Mouse (Mus musculus): ENCODE results near the gene Dab2.

Gene Dab2

DNA sequence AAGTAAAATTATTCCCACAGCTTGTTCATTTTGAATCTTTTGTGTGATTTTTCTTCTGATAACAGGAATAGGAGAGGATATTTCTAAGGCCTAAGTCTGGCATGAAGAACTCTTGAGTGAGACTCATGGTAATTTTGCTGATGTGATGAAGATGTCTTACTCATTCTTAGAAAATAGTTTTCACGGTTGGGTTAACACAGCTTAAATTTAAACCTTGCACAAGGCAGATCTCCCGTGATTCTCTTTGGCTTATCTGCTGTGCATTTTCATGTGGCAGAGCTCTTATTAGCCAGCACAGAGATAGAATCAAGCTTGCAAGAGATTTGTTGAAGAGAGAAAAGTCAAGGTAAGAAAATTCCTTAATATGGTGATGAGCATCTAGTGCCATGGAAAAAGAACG lies at the start of gene Dab2:
Dab2 (plus strand) TSS at position 235 of the 400 bp plus-strand sequence.
- no peak for DNase-seq

DNA sequence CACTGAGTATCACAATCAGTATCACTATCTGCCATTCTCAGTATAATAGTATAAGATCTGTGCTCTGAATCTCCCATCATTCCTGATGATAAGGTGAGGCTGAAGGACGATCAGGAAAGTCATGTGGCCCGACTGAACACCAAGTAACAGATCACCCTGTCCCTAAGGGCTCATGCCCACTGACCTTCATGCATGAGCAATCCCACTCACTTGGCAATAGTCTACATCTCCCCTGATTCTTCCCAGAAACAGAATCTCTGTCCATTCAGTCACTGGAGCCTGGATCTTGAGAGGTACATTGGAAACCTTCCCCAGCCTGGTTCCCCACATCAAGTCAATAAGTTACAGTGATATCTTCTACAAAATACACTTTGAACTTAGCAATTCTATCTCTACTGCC lies 46.1 kb upstream of the Dab2 start:
- DNase-seq, result no peak

DNA sequence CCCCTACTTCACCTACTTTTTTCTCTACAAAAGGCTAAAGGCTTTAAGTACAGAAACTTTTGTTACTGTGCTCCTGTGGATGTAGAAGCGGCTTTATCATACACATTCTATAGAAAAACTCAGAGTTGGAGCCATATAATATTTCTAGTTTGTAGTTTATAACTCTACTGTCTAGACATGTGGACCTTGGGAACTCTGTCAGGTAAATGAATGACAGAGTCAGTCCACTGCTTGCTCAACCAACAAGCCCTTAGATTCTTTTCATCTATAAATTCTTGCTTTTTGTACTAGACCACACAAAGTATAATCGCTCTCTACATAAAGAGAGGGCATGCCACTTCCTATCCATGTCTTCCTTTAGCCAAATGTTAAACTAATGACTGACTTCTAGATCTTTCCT lies 45.2 kb upstream of the Dab2 start:
- DNase-seq, result no peak

DNA sequence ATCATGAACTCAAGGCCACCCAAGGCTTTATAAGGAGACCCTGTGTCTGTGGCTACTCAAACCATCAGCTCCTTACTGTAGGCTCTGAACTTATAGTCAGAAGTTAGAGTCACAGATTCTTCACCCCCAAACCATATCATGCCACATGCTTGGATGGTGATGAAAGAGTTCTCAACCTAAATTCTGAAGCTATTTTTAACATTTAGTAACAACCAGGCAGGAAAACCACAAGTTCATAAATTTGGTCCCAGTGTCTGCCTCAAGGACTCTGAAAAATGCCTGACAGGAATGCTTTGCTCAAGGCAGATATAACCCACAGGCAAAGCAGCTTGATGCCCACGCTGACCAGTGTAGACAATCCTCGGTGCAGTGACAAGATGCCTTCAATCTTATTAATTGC lies 42.5 kb upstream of the Dab2 start:
- no peak for DNase-seq

DNA sequence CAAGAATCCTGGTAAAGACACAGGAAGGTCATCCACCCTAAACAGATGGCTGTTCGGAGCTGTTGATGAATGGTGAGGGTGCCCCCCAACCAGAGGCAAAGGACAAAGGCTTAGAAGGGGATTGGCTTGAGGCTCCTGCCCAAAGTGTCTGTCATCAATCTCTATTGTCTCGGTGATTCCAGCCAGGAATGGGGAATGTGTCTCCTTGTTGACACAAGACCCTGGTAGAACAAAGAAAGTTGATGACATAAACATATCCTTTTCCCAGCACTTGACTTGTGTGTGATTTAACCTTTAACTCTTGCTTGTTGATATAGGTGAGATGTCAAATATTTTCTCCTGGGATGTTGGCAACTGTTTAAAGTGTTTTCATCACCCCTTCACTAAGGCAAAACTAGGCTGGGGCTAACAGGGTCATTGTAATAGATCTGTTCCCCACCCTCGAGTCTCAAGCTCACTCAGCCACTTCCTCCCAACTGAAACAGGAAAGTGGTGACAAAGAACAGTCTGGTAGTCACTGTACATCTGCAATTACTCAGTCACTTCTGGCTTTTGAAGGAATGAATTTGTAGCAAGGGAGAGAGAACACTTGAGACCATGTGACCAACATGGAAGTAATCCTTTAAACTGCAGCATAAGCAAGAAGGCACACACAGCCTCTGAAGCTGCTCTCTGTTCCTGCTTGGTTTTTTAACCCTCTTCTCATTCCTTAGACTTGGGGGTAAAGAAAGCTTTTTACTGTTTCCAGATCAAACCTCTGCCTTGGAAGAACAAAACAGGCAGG lies 39.4 kb upstream of the Dab2 start:
- no peak for DNase-seq

DNA sequence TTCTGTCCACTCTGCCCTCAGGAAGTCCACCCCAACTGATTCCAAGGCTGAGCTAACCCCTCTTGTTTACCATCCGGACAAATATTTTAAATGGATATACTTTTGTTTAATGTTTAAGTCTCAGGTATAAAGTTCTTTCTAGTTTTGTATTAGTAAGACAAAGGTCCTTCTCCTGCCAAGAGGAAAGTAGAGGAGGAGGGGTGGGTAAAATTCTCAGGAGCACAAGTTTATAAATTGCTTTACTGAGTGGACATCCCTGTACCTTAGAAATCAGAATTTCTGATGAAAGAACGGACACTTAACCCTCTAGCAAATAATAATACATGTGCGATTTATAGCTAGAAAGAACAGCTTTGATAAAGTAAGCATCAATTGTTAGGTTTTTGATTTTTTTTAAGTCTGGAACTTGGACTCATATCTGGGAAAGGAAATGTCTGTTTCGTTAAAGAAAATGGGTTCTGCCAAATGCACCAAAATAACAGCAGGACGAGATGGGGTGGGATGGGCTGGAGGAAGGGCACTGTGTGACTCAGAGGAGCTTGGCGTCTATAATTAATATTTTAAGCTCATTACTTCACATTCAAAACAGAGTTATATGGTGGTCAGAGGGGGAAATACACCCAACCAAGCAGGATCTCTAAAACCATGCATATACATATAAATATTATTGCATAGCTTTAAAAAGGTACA lies 38.7 kb upstream of the Dab2 start:
- DNase-seq, result no peak

DNA sequence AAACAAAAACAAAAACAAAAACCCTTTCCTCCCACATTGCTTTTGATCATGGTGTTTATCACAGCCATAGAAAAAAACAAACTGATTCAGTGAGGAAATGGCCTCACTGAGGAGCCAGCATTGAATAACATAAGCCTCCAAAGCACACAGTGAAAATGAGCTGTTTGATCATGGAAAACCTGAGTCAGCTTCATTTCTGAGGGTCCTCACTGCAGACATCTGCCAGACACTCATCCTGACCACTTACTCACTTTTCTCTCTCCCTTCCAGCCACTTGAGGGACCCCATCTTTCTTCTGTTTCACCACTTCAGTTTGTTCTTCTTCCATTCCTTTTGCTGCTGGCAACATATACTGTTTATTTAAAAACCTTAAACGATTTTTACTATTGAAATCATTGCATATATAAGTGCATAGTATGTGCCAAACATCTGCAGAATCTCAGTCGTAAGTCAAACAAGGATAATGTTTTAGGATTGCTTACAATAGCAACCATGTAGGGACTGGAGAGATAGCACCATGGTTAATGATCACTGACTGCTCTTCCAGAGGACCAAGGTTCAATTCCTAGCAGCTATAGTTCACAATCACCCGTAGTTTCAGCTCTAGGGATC lies 32.3 kb upstream of the Dab2 start:
- no peak for DNase-seq

DNA sequence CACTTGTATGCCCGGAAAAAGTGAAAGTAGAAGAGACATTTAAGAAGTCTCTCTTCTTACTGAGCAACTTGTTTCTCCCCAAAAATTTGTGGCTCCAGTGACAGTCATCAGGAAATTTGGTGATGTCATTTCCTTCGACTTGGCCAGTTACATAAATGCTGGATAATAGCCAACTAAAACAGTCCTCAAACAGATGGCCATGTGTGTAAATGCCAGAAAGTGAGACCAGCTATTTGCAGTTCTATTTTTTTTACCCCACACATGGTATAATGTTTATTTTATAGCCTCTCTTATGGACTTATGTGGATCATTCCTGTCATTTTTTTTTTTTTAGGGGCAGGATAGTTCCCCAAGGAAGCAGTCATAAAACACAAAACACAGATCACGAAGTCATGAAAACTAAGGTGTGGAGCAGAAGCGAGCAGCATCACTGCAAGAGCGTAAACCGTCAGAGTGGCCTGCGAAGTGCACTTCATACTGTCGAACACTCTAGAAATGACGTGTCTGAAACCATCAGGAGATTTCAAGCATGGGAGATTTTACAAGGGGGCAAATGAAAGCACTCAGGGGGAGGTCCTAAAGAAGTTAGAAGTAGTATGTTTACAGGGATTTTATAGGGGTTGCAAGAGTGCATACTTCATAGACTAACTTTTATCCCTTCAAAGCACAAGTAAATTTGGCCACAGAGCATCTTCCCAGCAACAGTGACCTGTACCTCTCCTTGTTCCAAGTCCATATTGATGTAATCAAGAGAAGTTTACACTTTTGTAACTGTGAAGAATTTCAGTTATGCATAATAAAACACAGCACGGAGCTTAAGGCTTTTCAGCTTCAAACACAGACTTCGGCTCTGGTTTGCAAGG lies 20.8 kb upstream of the Dab2 start:
- no peak for DNase-seq

DNA sequence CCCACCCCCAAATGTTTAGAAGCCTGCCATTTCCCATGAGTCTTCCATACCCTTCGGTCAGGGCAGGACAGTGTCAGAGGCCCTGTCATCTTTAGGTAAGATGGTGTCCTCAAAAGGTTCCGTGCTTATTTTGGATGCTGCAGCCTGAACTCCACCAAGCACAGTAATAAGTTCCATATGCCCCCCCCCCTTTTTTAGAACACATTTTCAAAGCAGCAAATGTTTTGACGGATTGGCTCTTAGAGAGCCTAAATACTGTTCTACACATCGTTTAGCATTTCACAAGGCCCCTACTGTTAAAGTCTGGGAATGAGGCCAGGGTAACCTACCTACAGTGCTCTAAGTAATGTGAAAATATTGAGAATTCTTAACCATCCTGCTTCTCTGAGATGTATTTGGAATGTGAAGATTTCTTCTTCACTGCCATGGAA lies 19.6 kb upstream of the Dab2 start:
- DNase-seq, result no peak

DNA sequence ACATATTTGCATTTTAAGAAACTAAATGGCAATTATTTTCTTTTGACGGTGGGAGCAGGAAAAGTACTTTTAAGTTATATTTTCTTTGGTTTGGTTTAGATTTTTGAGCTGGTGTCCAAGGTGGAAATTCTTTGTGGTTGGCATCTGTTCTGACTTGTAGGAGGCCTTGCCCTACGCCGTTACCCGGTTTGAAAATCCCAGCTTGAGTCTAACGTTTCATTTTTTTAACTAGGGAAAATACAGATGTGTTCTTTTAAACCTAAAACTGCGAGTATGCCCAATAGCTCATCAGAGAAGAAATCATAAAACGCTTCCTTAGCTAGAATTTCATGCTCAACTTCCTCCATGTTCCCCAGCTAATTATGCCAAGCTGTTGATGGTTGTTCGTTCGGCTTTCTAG lies 16.3 kb upstream of the Dab2 start:
- no peak for DNase-seq

DNA sequence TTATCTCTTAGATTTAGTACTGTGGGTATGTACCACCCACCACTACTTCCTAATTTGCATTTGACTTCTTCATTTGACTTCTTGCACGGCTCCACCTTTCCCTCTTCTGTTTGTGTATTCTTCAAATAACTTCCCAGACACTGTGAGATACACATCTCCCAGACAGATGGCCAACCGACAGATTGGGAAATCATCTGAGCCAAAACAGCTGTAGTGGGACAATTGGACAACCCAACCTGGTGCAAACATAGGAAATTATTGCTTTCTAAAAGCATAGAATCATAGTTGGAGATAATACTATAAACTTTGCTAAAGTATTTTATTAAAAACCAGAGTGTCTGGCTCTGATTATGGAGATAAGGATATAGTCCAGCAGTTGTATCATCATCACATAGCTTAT lies 3.5 kb upstream of the Dab2 start:
- DNase-seq, result no peak

DNA sequence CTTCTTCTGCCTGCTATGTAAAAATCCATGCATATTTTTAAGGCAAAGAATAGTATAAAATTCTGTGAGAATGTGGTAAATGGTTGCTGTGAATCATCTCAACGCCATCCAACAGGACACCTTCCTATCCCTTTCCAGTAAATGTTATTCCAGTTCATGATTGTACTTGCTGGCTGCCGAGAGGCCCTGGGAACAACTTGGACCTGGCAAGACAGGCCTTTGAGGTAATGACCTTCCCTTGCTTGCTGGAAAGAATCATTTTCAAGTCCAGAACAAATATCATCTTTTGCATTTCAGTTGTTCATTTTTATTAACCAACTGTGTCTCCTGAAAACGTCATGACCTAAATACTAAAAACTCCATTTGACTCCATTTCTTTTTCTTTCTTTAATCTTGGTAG lies 862 bp upstream of the Dab2 start:
- no peak for DNase-seq

DNA sequence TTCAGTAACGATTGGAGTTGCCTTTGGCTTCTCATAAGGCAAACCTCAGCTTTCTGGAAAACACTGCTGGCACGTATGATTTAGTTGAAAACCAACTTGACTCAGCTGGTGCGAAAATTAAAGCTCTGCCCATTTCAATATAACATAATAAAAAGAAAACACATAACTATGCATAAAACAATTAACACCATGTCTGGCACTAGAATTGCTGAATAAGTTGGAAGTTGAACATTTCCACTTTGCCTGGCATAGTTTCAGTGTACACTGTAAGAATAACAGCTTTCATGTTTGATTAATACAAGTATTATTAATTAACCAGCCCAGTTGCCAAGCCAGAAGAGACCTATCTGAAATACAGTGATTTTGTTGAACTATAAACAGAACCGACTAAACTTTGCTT lies 2.6 kb downstream of the Dab2 start:
- DNase-seq, result no peak

DNA sequence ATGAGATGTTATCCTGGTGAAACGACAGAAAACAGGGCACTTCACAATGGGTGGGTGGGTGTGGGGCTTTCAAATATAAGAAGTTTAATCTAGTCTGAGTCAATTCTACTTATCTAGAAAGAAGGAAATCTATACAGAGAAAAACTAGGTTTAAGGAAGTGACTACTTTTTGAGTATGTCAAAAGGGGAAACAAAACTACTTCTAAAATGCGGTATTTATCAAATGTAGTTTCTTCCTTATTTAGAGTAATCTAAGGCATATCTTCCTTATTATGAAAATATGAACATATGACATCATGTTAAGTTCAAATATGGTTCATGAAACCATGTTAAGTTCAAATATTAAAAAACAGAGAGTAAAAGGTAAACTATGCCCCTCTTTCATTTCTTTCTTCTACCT lies 4.2 kb downstream of the Dab2 start:
- no peak for DNase-seq

DNA sequence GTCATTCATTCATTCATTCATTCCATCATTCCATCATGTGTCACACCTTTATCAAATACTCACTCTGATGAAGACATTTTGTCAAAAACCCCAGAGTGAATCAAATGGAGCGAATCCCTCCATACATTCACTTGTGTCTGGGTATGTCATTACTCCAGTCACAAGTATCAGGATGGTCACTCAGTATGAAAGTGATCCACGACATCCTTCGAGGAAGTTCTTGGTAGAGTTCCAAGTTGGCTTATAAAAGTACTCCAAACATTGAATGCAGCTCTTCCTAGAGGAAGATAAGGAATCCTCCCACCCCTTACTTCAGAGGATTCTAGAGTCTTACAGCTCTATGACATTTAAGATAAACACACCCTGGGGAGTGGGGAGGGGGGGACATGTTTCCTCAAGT lies 10.0 kb downstream of the Dab2 start:
- no peak for DNase-seq

DNA sequence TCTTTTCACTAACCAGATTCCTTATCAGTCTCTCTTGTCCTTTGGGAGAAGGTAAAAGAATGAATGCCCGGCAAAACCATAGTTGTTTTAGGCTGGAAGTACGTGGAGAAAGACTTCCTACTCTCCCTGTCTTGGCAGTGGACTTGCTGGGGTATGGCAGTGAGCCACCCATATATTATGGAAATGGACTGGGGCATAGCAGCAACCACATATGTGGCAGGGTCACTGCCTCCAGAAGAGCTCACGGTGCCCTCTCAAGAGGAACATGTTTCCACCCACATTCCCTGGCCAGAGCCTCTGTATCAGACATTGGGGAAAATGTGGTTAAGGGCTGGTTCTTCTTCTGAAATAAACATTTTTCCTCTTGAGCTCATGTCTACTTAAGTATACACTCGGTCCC lies 10.8 kb downstream of the Dab2 start:
- no peak for DNase-seq

DNA sequence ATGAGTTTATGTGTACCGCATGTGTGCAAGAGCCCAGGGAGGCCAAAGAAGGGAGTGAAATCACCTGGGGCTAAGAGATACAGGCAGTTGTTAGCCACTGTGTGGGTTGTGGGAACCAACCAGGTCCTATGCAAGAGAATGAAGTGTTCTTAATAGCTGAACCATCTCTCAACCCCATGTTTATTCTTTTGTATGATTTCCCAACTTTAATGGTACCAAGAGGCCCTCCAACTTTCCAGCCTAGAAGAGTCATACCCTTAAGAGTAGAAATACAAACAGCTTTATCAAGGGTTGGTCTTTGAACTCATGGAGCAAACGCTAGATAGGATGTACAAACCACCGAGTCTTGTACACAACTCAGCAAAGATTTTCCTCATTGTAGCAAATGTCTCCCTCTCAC lies 12.8 kb downstream of the Dab2 start:
- DNase-seq, result no peak

DNA sequence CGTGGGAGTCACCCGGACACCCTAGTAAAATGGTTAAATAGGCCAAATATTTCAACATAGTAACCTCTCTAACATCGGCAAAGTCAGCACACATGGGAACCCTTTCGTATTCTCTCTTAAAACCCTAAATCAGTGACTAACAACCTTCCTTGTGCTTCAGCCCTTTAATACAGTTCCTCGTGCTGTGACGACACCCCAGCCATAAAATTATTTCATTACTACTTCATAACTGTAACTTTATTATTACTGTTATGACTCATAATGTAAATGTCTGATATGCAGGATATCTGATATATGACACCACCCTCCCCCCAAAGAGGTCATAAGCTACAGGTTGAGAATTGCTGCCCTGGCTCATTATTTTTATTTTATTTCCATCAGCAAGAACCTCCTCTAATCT lies 19.8 kb downstream of the Dab2 start:
- no peak for DNase-seq

DNA sequence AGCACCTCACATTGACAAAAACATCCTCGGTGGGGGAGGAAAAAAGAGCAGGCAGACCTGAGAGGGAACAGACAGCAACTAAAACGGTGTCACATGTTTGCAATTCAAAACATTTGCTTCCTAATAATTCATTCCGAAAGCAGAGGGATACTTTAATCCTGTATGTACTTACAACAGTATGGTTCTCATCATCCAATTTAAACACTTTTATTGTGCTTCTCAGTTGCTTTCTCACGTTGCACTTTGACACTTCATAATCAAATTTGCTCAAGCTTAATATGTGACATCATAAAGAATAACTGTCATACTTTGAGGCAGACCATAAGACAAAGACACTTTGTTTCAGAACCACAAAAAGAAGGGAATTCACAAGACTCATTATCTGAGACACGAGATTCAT lies 20.9 kb downstream of the Dab2 start:
- DNase-seq, result no peak

DNA sequence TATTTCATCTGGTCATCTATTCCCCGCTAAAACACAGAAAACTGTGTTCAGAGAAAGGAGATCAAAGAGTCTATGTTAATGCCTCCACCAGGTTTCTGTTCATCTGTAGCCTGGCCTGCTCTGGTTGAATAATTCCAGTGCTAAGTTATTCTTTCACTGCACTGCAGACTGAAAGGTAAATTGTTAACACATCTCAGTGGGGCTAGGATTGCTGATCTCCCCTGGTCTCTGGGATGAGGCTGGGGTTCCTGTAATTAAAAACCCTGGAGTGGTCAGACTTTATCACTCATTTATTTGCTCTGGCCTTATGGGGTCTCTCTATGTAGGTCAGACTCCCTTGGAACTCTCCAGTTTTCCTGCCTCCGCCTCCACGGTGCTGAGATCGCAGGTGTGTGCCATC lies 21.7 kb downstream of the Dab2 start:
- no peak for DNase-seq

DNA sequence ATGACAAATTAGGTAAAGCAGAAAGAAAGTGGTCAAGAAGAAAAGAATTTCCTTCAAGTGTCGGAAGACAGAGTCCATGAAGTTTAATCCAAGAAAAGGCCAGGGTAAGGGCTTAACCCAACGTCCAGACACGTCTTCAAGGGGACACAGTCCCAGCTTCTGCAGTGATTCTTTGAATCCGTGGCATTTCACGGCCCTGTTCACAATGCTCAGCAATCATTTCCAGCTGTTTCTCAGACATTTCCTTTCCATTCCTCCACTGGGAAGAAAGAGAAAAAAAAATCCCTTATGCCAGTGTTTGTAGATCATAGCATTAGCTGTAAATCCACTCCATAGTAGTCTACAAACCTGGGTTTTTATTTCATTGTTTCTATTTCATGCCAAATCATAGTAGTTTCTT lies 22.7 kb downstream of the Dab2 start:
- no peak for DNase-seq

DNA sequence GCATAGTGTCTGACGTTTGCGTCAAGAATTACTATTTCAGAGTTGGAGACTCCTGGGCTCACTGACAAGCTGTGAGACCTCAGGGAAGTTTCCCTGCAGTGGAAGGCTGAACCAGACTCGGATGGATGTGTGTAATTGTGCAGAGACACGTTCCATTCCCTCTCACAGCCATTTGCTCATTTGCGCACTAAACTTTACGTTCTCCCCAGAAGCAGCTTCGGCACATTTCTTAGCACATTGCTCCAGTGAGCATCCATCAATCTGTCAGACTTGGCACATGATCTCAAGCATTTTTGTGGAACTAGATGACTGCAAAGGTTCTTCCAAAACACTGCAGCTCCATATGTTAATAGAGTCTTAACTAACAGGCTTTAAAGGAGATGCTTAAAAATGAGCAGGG lies 24.0 kb downstream of the Dab2 start:
- DNase-seq, result no peak

DNA sequence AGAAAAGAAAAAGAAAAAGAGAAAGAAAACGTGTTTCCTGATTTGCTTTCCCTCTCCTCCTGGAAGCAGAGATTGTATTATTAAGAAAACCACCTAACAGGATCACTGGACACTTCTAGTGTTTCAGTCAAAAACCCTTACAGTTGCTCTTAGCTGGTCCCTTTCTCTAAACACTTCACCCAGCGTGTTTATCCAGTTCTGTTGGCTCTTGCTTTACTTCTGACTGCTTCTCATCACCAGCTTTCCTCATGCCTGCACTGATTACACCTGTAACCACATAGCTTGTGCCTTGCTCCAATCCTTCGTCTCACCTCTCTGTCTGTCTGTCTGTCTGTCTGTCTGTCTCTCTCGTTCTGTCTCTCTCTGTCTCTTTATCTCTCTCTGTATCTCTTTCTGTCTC lies 25.9 kb downstream of the Dab2 start:
- DNase-seq, result no peak

Measured in spleen, adult 18-20 months (tissue).